Mouse (Mus musculus): ENCODE measurements at regions not wholly inside any gene's neighbourhood (a gene's known extent, or its start where the extent isn't known, plus 50 kb on each side); places are given as distances from the start of the nearest gene placed in this dataset.

- DNase-seq (ENCODE audit: low read depth), result no peak
These were observed 58.3 kb upstream of the N6amt1 start for GRCm38 (mm10) chr16:87295727-87296126.

- no peak for DNase-seq (ENCODE audit: low read depth)
These were observed 61.2 kb upstream of the N6amt1 start for GRCm38 (mm10) chr16:87292826-87293225.

GRCm38 (mm10) chr16:87291716-87292115 is 62.3 kb upstream of the N6amt1 start:
- DNase-seq (ENCODE audit: low read depth), result no peak

GRCm38 (mm10) chr16:87285639-87286038 is 68.3 kb upstream of the N6amt1 start:
- DNase-seq (ENCODE audit: low read depth), result no peak

GRCm38 (mm10) chr16:87284835-87285510 is 69.0 kb upstream of the N6amt1 start:
- no peak for DNase-seq (ENCODE audit: low read depth)

- DNase-seq (ENCODE audit: low read depth), result no peak
These were observed 75.5 kb upstream of the N6amt1 start for GRCm38 (mm10) chr16:87278518-87278917.

- no peak for DNase-seq (ENCODE audit: low read depth)
These were observed 81.6 kb upstream of the N6amt1 start for GRCm38 (mm10) chr16:87272363-87272762.

- DNase-seq (ENCODE audit: low read depth), result no peak
These were observed 85.8 kb upstream of the N6amt1 start for GRCm38 (mm10) chr16:87267954-87268804.

- no peak for DNase-seq (ENCODE audit: low read depth)
These were observed 86.5 kb upstream of the N6amt1 start for GRCm38 (mm10) chr16:87267517-87267916.

GRCm38 (mm10) chr16:87263571-87263970 is 90.4 kb upstream of the N6amt1 start:
- DNase-seq (ENCODE audit: low read depth), result no peak

GRCm38 (mm10) chr16:87263041-87263440 is 90.9 kb upstream of the N6amt1 start:
- DNase-seq (ENCODE audit: low read depth), result no peak

GRCm38 (mm10) chr16:87262497-87262896 is 91.5 kb upstream of the N6amt1 start:
- DNase-seq (ENCODE audit: low read depth), result no peak

GRCm38 (mm10) chr16:87261527-87261926 is 92.5 kb upstream of the N6amt1 start:
- no peak for DNase-seq (ENCODE audit: low read depth)

GRCm38 (mm10) chr16:87254736-87255135 is 99.2 kb upstream of the N6amt1 start:
- no peak for DNase-seq (ENCODE audit: low read depth)

GRCm38 (mm10) chr16:87250531-87250930 is 103.5 kb upstream of the N6amt1 start:
- DNase-seq (ENCODE audit: low read depth), result no peak

GRCm38 (mm10) chr16:87249903-87250302 is 104.1 kb upstream of the N6amt1 start:
- no peak for DNase-seq (ENCODE audit: low read depth)

- DNase-seq (ENCODE audit: low read depth), result no peak
These were observed 105.4 kb upstream of the N6amt1 start for GRCm38 (mm10) chr16:87248501-87249030.

GRCm38 (mm10) chr16:87245933-87246791 is 107.8 kb upstream of the N6amt1 start:
- DNase-seq (ENCODE audit: low read depth), result no peak

- DNase-seq (ENCODE audit: low read depth), result no peak
These were observed 108.5 kb upstream of the N6amt1 start for GRCm38 (mm10) chr16:87245441-87245840.

- no peak for DNase-seq (ENCODE audit: low read depth)
These were observed 112.0 kb upstream of the N6amt1 start for GRCm38 (mm10) chr16:87242027-87242426.

- DNase-seq (ENCODE audit: low read depth), result no peak
These were observed 114.9 kb upstream of the N6amt1 start for GRCm38 (mm10) chr16:87239105-87239504.

GRCm38 (mm10) chr16:87234199-87234598 is 119.8 kb upstream of the N6amt1 start:
- no peak for DNase-seq (ENCODE audit: low read depth)
